Mouse (Mus musculus): Measurements from ENCODE around the gene Tyr.
"Not testable (repeated sequence)": the region's sequence is repeated elsewhere in the genome, so short reads cannot be mapped to it uniquely, and the experiment has no call there.

Gene Tyr

DNA sequence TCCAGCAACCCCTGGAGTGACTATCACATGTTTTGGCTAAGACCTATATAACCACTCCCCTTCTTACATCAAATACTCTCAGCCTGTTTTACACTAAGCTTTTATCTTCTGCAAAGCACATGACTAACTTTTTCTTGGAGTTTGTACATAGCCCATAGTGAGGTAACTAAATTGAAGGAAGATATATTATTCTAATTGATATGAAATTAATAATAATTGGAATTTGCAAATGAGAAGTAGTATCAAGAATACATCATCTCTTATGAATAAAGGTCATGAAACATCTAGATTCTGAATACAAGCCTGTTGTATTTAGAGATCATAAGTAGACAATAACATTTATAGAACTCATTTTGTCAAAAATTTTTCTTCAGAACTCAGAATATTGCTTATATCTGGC, at the start of gene Tyr:
Gene Tyr, minus strand, starts transcription at position 101 of the 400 bp plus-strand sequence.
- no peak for DNase-seq (ENCODE audit: low spot score in 2 of 2)

DNA sequence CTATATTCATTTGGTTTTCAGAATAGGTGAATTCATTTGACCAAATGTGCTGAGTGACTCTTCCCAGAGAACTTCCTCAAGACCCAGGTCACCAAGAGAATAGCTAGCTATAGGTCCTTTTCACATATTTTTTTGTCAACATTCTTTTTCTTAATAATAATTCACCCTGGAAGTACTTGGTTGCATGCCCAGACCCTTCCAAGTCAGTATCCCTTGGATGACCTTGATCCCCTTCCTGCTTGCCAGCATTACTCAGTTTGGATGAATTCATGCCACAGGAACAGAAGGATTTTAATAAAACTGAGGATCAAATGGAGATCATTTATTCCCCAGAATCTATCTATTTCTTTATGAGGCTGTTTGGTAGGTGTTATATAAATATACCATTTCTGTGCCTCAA, 45.7 kb upstream of the Tyr start:
- no peak for DNase-seq (ENCODE audit: low spot score in 2 of 2)

GRCm38 (mm10) chr7:87494124-87494682, 891 bp upstream of the Tyr start:
- peak; percentile 26 to 28 for DNase-seq (ENCODE audit: low spot score in 2 of 2)

DNA sequence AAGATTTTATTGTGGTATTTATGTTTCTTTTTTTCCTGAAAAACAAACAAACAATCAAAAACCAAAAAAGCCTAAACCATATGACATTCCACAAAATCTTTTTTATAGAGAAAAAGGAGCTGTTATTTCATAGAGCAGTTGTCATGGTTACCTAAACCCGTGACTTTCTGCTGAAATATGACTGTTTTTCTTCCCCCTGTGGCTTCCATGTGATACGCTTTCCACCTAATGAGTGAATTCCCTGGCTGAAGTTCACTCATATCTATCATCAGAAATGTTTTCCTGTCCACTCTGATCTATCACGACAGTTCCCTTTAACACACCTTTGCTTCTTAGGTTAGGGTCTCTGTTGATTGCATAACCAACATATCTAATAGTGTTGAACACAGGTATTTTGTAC, 5.3 kb downstream of the Tyr start:
- DNase-seq (ENCODE audit: low spot score in 2 of 2) = no peak

GRCm38 (mm10) chr7:87413271-87413670, 80.0 kb downstream of the Tyr start:
- no peak for DNase-seq (ENCODE audit: low spot score in 2 of 2)

DNA sequence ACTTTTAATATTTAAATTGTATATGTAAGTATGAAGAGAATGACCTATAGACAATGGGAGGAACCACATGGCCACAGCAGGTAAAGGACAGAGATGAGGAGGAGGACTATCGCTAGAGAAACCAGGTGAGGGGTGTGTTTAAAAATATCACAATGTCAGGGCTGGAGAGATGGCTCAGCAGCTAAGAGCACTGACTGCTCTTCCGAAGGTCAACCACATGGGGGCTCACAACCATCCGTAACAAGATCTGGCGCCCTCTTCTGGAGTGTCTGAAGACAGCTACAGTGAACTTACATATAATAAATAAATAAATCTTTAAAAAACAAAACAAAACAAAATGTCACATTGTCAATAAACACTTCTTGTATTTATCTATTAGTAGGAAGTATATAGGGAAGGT, 81.9 kb downstream of the Tyr start:
- DNase-seq (ENCODE audit: low spot score in 2 of 2) = not testable (repeated sequence)

DNA sequence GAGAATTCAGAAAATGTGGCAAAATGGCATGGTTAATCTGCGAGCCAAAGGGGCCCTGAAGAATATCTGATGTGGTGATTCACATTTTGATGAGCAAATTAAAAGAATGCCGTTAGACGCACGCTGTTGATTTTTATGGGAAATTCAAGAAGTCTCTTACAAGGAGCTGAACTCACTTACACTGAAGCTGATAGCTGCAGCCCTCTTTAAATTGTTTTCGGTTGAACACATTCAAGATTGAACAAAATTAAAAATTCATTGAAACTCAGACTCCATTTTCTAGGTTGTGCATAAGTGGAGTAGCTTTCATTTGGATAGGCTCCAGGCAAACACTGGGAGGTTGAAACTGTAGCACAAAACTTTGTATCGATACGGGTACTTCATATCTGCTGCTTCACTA, 96.3 kb downstream of the Tyr start:
- DNase-seq (ENCODE audit: low spot score in 2 of 2) = no peak

- DNase-seq (ENCODE audit: low spot score in 2 of 2) = no peak
Measured at GRCm38 (mm10) chr7:87374935-87375334, 118.4 kb downstream of the Tyr start.
